Mouse (Mus musculus) ES-CJ7 (cell line): ENCODE results near the gene 2310007B03Rik.

Experiments
- DNase-seq: peaks from one replicate; pipeline ENCODE4 v3.0.0; 2011; ENCODE audit warnings: low read depth, low spot score

Gene 2310007B03Rik

DNA sequence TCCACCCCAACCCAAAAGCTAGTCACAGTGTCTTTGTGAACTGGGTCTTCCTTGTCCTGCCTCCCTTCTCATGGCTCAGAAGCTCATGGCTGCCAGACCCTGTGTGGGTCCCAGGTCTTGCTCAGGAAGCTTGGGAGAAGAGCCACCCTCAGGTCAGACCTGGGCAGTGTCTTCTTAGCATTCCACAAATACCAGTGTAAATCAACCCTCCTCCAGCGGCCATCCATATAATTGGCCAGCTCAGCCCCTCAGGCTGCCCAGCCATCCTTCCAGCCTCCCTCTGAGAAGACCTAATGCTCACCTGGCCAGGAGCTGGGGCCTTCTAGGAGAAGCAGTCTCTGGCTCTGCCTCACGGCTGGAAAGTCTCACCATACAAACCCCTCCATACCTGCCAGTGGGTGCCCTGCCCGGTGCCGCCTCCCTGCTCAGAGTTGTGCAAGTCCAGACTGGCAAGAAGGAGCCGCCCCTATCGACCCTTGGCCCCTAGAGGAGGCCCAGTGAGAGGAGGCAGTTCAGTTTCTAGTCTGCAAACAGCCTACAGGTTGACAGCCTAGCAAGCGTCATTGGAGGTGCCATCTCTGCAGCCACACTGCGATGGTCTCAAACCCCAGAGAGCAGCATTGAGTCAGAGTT lies at the start of gene 2310007B03Rik:
Gene 2310007B03Rik (minus strand): TSS at position 448 of the 633 bp plus-strand sequence.
- no peak for DNase-seq

DNA sequence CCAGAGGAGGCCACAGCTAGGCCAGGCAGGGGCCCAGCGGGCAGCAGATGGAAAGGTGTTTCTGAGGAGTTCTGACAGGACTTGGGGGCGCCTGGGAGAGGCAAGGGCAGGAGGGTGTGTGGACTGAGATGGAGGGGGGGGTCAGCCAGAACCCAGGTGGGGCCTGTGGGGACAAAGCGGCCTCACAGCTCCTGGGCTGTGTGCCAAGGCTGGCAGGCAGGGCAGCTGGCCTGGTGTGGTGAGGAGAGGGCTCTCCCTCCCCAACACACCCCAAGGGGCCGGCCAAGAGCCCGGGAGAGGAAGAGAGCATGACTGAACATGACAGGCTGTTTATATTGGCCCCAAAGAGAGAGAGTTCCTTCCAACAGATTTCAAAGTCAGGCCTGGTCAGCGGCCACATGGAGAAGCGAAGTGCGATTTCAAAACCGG lies 49.5 kb upstream of the 2310007B03Rik start:
- no peak for DNase-seq

- DNase-seq, result no peak
Observed at GRCm38 (mm10) chr1:93207536-93208064, 46.9 kb upstream of the 2310007B03Rik start.

GRCm38 (mm10) chr1:93206277-93206970 lies 45.7 kb upstream of the 2310007B03Rik start:
- DNase-seq, result peak; percentile 48

- peak; percentile 81 for DNase-seq
Observed at GRCm38 (mm10) chr1:93197916-93198315, 37.2 kb upstream of the 2310007B03Rik start.

DNA sequence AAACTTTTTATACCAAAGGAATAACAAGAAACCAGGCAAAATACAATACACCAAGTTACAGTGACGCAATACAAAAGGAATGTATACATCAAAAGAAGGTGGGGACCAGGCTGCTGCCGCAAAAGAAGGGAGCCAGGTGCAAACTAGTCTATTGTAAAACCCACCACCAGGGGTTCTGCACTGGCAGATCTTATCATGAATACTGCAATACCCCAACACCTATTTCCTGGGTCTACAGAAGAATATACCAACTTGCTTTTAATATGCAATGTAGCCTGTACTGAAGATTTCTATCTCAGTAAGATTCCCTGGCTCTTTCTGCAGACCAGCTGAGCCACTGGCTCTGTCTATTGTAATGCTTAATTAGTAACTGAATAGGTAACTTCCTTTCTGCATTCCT lies 36.7 kb upstream of the 2310007B03Rik start:
- peak; percentile 75 for DNase-seq

- DNase-seq, result peak; percentile 73
Observed at GRCm38 (mm10) chr1:93194961-93195360, 34.2 kb upstream of the 2310007B03Rik start.

GRCm38 (mm10) chr1:93190726-93191305 lies 30.1 kb upstream of the 2310007B03Rik start:
- DNase-seq, result no peak

GRCm38 (mm10) chr1:93184071-93184828 lies 23.5 kb upstream of the 2310007B03Rik start:
- no peak for DNase-seq

DNA sequence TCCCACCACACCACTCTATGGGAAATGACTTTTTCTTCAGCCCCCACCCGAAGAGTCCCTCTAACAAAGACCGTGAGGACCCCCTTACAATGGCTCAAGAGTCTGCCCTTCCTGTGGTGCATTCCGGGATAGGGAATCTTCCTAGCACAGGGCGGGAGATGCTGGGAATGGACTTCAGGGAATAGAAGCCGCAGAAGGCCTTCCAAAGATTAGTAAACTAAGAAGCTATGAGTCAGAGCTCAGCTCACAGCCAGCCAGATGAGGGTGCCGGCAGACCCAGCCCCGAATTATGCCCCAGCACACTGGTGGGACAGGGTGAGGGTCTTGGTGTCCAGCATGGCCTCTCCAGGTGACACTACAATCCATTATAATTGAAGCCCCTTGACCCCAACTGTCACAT lies 21.5 kb upstream of the 2310007B03Rik start:
- DNase-seq, result no peak

GRCm38 (mm10) chr1:93176525-93177332 lies 16.0 kb upstream of the 2310007B03Rik start:
- DNase-seq, result peak; percentile 73

GRCm38 (mm10) chr1:93175849-93176248 lies 15.1 kb upstream of the 2310007B03Rik start:
- peak; percentile 47 for DNase-seq

DNA sequence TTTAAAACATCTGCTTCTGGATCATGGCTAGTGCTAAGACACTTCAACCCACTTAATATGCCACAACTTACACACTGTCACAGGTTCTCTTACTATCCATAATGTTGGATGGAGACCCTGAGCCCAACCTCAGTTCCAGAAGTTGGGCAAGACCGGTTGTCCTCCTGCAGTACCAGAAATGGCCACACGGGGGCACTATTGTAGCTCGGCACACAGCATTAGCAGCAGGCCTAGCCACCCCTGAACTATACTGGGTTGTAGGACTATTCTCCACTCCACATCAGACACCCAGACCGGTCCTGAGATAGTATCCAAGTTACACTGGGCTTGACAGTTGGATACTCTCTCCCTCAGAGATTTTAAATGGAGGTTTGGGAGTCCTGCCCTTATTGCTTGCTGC lies 13.7 kb upstream of the 2310007B03Rik start:
- peak; percentile 90 for DNase-seq

- no peak for DNase-seq
Observed at GRCm38 (mm10) chr1:93173665-93174064, 12.9 kb upstream of the 2310007B03Rik start.

DNA sequence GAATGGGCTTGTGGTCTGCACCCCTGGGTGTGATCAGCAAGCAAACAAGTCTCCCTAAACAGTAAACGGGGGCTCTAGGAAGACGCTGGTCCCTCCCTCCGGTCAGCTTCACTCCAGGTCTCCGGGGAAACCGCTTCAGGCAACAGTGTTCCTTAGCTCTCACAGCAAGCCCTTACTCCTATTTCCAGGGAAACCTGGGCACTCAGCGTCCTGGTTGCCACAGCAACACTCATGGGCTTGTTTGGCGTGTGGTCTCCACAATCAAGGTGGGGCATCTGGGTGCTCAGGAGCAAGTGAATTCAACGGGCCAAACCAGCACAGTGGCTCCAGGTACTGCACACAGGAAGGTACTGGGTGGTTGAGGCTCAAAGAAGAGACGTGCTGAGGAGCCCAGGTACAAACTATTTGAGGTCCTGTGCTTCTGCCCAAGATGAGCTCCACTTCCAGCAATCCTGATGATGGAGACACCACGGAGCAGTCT lies 7.6 kb upstream of the 2310007B03Rik start, which contains the start of gene Crocc2:
Gene Crocc2 (plus strand): TSS at position 431 of the 481 bp plus-strand sequence.
- no peak for DNase-seq

DNA sequence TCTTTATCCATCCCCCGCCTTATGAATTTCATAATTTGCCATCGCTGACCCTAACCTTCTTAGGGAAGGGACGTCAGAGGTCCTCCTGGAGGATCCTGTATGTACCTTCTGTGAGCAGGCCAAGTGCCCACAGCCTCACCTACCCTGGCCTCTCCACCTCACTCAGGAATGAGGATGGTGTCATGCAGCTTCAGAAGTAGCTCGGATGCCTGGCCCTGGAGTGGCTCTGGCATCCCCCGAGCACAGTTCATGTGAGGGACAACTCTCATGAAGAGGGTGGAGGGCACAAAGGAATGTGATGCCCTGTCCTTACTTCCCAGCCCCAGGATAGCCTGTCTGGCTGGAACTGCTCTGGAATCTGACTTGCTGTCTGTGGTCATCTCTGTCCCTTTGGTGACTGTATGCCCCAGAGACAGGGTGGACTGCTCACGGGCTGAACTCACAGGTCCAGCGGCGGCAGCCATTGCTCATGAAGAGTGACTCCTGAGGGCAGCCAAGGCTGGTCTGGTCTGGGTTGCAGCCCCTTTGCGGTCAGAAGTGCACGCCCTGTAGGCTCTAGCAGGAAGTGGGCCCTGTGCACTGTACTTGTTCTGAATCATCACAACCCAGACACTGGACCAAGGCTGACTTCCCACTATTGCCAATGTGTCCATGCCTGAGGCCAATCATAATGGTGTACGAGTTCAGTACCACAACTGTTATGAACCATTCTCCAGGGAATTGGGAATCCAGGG lies 5.8 kb upstream of the 2310007B03Rik start:
- no peak for DNase-seq

DNA sequence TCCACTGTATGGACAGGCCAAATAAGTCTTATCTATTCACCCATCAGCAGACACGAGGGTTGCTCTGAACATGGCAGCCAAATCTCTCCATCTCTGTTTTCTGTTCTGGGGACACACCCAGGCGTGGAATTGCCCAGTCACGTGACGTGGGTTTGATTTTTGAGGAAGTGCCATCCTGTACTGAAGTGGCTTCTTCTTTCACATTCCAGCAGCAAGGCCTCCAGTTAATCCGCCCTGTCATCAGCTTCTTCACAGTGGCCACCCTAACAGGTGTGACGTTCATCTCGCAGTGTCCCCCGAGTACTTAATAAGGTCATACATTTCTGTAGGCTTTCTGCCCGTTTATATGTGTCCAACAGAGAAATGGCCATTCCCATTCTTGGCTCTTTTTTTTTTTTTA lies 4.7 kb upstream of the 2310007B03Rik start:
- no peak for DNase-seq

- DNase-seq, result no peak
Observed at GRCm38 (mm10) chr1:93162588-93162987, 1.8 kb upstream of the 2310007B03Rik start.

- no peak for DNase-seq
Observed at GRCm38 (mm10) chr1:93161921-93162320, 1.2 kb upstream of the 2310007B03Rik start.

GRCm38 (mm10) chr1:93161350-93161749 lies 602 bp upstream of the 2310007B03Rik start:
- no peak for DNase-seq
